ENCODE assay signal across 14 mouse cellular contexts in the genomic region with DNA sequence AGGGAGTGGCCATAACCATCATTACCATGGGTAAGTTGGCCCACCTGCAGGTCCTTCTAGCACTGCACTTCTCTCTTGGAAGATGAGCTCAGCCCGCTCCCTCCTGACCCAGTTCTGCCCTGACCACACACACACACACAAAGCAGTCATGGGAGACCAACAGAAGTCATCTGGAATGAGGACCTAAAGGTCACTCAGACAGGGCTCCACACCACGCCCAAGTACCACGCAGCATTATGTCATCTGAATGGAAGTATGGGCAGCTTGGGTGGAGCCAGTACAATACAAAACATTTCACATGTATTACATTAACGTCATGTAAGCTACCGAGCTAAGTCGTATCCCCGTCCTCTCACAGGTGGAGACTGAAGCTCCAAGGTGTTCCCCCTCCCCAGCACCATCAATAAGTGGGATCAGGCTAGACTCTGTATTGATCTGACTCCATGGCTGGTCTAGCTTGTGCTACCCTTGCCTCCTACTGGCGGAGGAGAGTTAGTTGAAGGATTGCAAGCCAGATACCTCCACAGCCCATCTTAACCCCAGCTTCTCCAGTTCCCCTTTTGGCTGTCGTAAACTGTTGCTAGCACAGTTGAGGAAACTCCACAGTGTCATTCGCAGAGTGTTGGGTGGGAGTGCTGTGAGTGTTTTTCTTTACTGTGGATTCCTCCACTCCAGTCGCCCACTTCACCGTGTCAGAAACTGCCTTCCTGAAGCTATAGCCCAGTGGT. TPM values are rescaled to one million over a fixed set of nuclear protein-coding genes. Genes with fewer than 3 reads are reported as not detected.
DNase-seq lines count a peak whose midpoint lies in the region; ATAC-seq and TF ChIP-seq lines count a peak whose summit lies in the region.
"Had no signal": no experiment of that assay in that cellular context is flagged by ENCODE, and none has a peak within 500 bp of the region (broad histone marks: within the 10 kb centered on the region; RNA-seq: fewer than 3 reads in every experiment).

No protein-coding gene starts in this region.

- H3K27ac ChIP-seq in gastrocnemius, adult 2 months = peak overlapping the region; percentile 82
- H3K27ac ChIP-seq in lung, embryonic 16.5 days (ENCODE audit: low read length) = peak overlapping the region; percentile 70
- H3K27ac ChIP-seq in stomach, postnatal 0 days (replicated peaks) = peak overlapping the region; percentile 81
- H3K27ac ChIP-seq: hindbrain, embryonic 12.5 days; midbrain, embryonic 10.5 days had no signal

- DNase-seq in gastrocnemius, adult 2 months = no peak
- DNase-seq in gastrocnemius, postnatal 10 days = no peak
- peak; percentile 46 to 48 for DNase-seq in lung, adult 18-20 months
- DNase-seq in lung, postnatal 10 days = no peak
- no peak for DNase-seq in stomach, postnatal 0 days (ENCODE audit: low spot score)
- DNase-seq in B cell, adult 2 months = no peak
- DNase-seq in embryo, embryonic 10.5 days (ENCODE audit: low spot score) = no peak
- DNase-seq: adrenal gland, postnatal 36 days; cerebellum, postnatal 25 days; forebrain, postnatal 0 days; layer of hippocampus, adult 9-11 months had no signal

- 87% methylated on average over 12 of the region's 12 CpGs for WGBS in lung, embryonic 16.5 days
- WGBS in stomach, postnatal 0 days = 76% methylated on average over 12 of the region's 12 CpGs

- no peak overlapping the region for H3K4me3 ChIP-seq in gastrocnemius, adult 2 months
- no peak overlapping the region for H3K4me3 ChIP-seq in lung, embryonic 16.5 days (ENCODE audit: low read length)
- no peak overlapping the region for H3K4me3 ChIP-seq in stomach, postnatal 0 days (ENCODE audit: low read depth, low read length)
- H3K4me3 ChIP-seq: hindbrain, embryonic 12.5 days; midbrain, embryonic 10.5 days had no signal

- no peak for ATAC-seq in lung, embryonic 16.5 days (ENCODE audit: low read depth)
- ATAC-seq in stomach, postnatal 0 days (ENCODE audit: low FRiP score, low TSS enrichment) = peak; percentile 67
- ATAC-seq: forebrain, postnatal 0 days had no signal

- no peak for TF ChIP-seq EP300 in stomach, postnatal 0 days (optimal IDR thresholded peaks at IDR 0.05)

- H3K36me3 ChIP-seq in lung, embryonic 16.5 days (ENCODE audit: control insufficient read depth, insufficient read depth, low read length) = no peaks in the 10 kb centered on the region
- no peaks in the 10 kb centered on the region for H3K36me3 ChIP-seq in stomach, postnatal 0 days (ENCODE audit: control insufficient read depth, insufficient read depth, low read length)
- H3K36me3 ChIP-seq: hindbrain, embryonic 12.5 days; midbrain, embryonic 10.5 days had no signal

- TF ChIP-seq CTCF in gastrocnemius, adult 2 months (IDR thresholded peaks at IDR 0.05) = no peak
- no peak; the same call in 1 of the 2 replicates for TF ChIP-seq CTCF in stomach, postnatal 0 days (IDR thresholded peaks at IDR 0.05; ENCODE audit: low read depth)

- H3K9me3 ChIP-seq in lung, embryonic 16.5 days (ENCODE audit: control insufficient read depth, low read length) = no peaks in the 10 kb centered on the region
- H3K9me3 ChIP-seq in stomach, postnatal 0 days (ENCODE audit: control insufficient read depth, low read length) = no peaks in the 10 kb centered on the region
- H3K9me3 ChIP-seq: hindbrain, embryonic 12.5 days; midbrain, embryonic 10.5 days had no signal

- H3K27me3 ChIP-seq in lung, embryonic 16.5 days (ENCODE audit: control insufficient read depth, insufficient read depth, low read depth, low read length) = no peaks in the 10 kb centered on the region
- H3K27me3 ChIP-seq in stomach, postnatal 0 days (ENCODE audit: control insufficient read depth, insufficient read depth, low read length) = no peaks in the 10 kb centered on the region
- H3K27me3 ChIP-seq: hindbrain, embryonic 12.5 days had no signal

- H3K4me2 ChIP-seq in lung, embryonic 16.5 days (ENCODE audit: low read depth, low read length) = no peak overlapping the region
- no peak overlapping the region for H3K4me2 ChIP-seq in stomach, postnatal 0 days (replicated peaks; ENCODE audit: low read depth)
- H3K4me2 ChIP-seq: hindbrain, embryonic 12.5 days had no signal

- no peak overlapping the region for H3K9ac ChIP-seq in lung, embryonic 16.5 days (ENCODE audit: low read length)
- no peak overlapping the region for H3K9ac ChIP-seq in stomach, postnatal 0 days (ENCODE audit: low read length)
- H3K9ac ChIP-seq: forebrain, postnatal 0 days; hindbrain, embryonic 12.5 days had no signal

- H3K4me1 ChIP-seq in lung, embryonic 16.5 days (replicated peaks; ENCODE audit: control insufficient read depth, insufficient read depth, low read length) = peaks cover 21% of the 10 kb centered on the region
- H3K4me1 ChIP-seq in stomach, postnatal 0 days (replicated peaks; ENCODE audit: control insufficient read depth, insufficient read depth) = peaks cover 7% of the 10 kb centered on the region; the same call in 1 of the 2 replicates

- intact Hi-C loops in gastrocnemius, adult 2 months (cut with DNase I) = no loop called here

RNA-seq across cellular contexts. Expression of a gene that starts 19.9 kb away (rescaled TPM):
- 10 to 100 TPM; 14.5 to 15.1 TPM for total RNA-seq in gastrocnemius, adult 2 months (2021)
- total RNA-seq in gastrocnemius, postnatal 10 days (2021) = 10 to 100 TPM; 23.3 to 27.6 TPM
- polyA plus RNA-seq in lung, embryonic 16.5 days (2015; fragmentation: Nextera tagmentation; extraction: Ambion mirVana) = 13.8 and 14.5 TPM in 2 replicates
- polyA plus RNA-seq in stomach, postnatal 0 days (2015; fragmentation: Nextera tagmentation; extraction: Ambion mirVana) = 21.3 and 23.5 TPM in 2 replicates

RNA-seq across cellular contexts. Expression of a gene that starts 20.5 kb away (rescaled TPM):
- total RNA-seq in gastrocnemius, adult 2 months (2021) = 10 to 100 TPM in 1 of 2 experiments, 1 to 10 TPM in 1; 8.8 to 10.5 TPM
- total RNA-seq in gastrocnemius, postnatal 10 days (2021) = 10 to 100 TPM in 1 of 2 experiments, 1 to 10 TPM in 1; 9.2 to 12.9 TPM
- 30.2 and 31.8 TPM in 2 replicates for polyA plus RNA-seq in lung, embryonic 16.5 days (2015; fragmentation: Nextera tagmentation; extraction: Ambion mirVana)
- 10.2 and 11.7 TPM in 2 replicates for polyA plus RNA-seq in stomach, postnatal 0 days (2015; fragmentation: Nextera tagmentation; extraction: Ambion mirVana)

RNA-seq across cellular contexts. Expression of a gene that starts 34.4 kb away (rescaled TPM):
- total RNA-seq in gastrocnemius, adult 2 months (2021) = 100 to 1,000 TPM; 154 to 235 TPM
- 10 to 100 TPM; 65.0 to 72.7 TPM for total RNA-seq in gastrocnemius, postnatal 10 days (2021)
- 0.28 and 0.84 TPM in 2 replicates for polyA plus RNA-seq in lung, embryonic 16.5 days (2015; fragmentation: Nextera tagmentation; extraction: Ambion mirVana)
- polyA plus RNA-seq in stomach, postnatal 0 days (2015; fragmentation: Nextera tagmentation; extraction: Ambion mirVana) = 0.11 and 0.12 TPM in 2 replicates
- total RNA-seq: forebrain, postnatal 0 days had no signal
- polyA plus RNA-seq: hindbrain, embryonic 12.5 days had no signal

RNA-seq across cellular contexts. Expression of a gene that starts 44.0 kb away (rescaled TPM):
- total RNA-seq in gastrocnemius, adult 2 months (2021) = 1 to 10 TPM; 2.9 to 3.1 TPM
- 1 to 10 TPM; 4.5 to 4.6 TPM for total RNA-seq in gastrocnemius, postnatal 10 days (2021)
- 1.3 and 2.9 TPM in 2 replicates for polyA plus RNA-seq in lung, embryonic 16.5 days (2015; fragmentation: Nextera tagmentation; extraction: Ambion mirVana)
- 1.6 and 1.8 TPM in 2 replicates for polyA plus RNA-seq in stomach, postnatal 0 days (2015; fragmentation: Nextera tagmentation; extraction: Ambion mirVana)

RNA-seq across cellular contexts. Expression of a gene that starts 50.6 kb away (rescaled TPM):
- total RNA-seq in gastrocnemius, adult 2 months (2021) = under 1 TPM; 0.28 to 0.33 TPM
- under 1 TPM; 0.40 to 0.50 TPM for total RNA-seq in gastrocnemius, postnatal 10 days (2021)
- polyA plus RNA-seq in lung, embryonic 16.5 days (2015; fragmentation: Nextera tagmentation; extraction: Ambion mirVana) = not detected in 2 replicates
- polyA plus RNA-seq in stomach, postnatal 0 days (2015; fragmentation: Nextera tagmentation; extraction: Ambion mirVana) = not detected in 2 replicates
- polyA plus RNA-seq: forebrain, postnatal 0 days; hindbrain, embryonic 12.5 days had no signal

Comparison
In these comparisons a context has a peak if more than half of its experiments do, and no peak if none do; other contexts are left out.
1. DNase-seq: peak in lung, adult 18-20 months (2 of 2); none in gastrocnemius, adult 2 months (single experiment), gastrocnemius, postnatal 10 days (single experiment), lung, postnatal 10 days (single experiment), stomach, postnatal 0 days (single experiment), B cell, adult 2 months (0 of 2) and embryo, embryonic 10.5 days (single experiment).
2. Peak in every context shown above with its lines, with median percentiles within 50 percentile points of each other: H3K27ac ChIP-seq.